Mouse (Mus musculus) olfactory bulb, adult 2 months (tissue): ENCODE results near the gene Gabrr3. TPM values are rescaled to one million over a fixed set of nuclear protein-coding genes. Genes with fewer than 3 reads are reported as not detected.
A peak's percentile ranks its signal among the peaks of the same experiment; 100 is the strongest.

Experiments used
- H3K27ac ChIP-seq: fragments of 200-500 bp; 2 replicates; pipeline ENCODE4 v1.5.1; 2012; ENCODE audit warnings: low read depth, low read length; ENCODE audit not compliant: insufficient read depth
- H3K4me1 ChIP-seq: fragments of 200-500 bp; 2 replicates; pipeline ENCODE4 v1.6.1; 2012; ENCODE audit warnings: low read length; ENCODE audit not compliant: control insufficient read depth, insufficient read depth
- H3K4me3 ChIP-seq: fragments of 200-500 bp; 2 replicates; pipeline ENCODE4 v1.5.1; 2012; ENCODE audit warnings: mild to moderate bottlenecking, low read depth, low read length, moderate library complexity; ENCODE audit not compliant: insufficient read depth
- CTCF ChIP-seq: fragments of 200-500 bp; IDR thresholded peaks from 2 replicates; pipeline ENCODE4 v1.5.1; 2012; ENCODE audit warnings: low read depth, mild to moderate bottlenecking, low read length, moderate library complexity; ENCODE audit not compliant: insufficient read depth
- POLR2A ChIP-seq: fragments of 200-500 bp; IDR thresholded peaks from 2 replicates; pipeline ENCODE4 v1.6.1; 2012; ENCODE audit warnings: mild to moderate bottlenecking, low read depth, low read length, moderate library complexity; ENCODE audit not compliant: insufficient read depth
- WGBS: fragments of 180-500 bp; shearing (Covaris S2); methylation state at CpG from one replicate; pipeline ENCODE4 v1.1.7; 2018; 5-methylcytosine and 5-hydroxymethylcytosine counted together
- polyA plus RNA-seq: library from polyadenylated mRNA; stranded (reverse); fragments of >200 nt; gene quantifications from 2 replicates; pipeline ENCODE4 v1.2.4, GENCODE M21; 2012; ENCODE audit warnings: low replicate concordance; ENCODE audit not compliant: missing spikeins, insufficient read depth, insufficient read length

Gene Gabrr3
- polyA plus RNA-seq, 1 experiment: not detected

- Histone ChIP-seq H3K27ac (no peak overlapping the region), H3K4me3 (no peak overlapping the region), H3K4me1 (no peaks in the 10 kb centered on the region)
- TF ChIP-seq POLR2A: no peak
- TF ChIP-seq CTCF: no peak
- 89% methylated on average over 4 of the region's 4 CpGs for WGBS
Observed at GRCm38 (mm10) chr16:59463567-59463966, 56.4 kb downstream of the Gabrr3 start.

- no peak overlapping the region for H3K27ac ChIP-seq
- H3K4me1 ChIP-seq: no peaks in the 10 kb centered on the region
- TF ChIP-seq CTCF (no peak), POLR2A (no peak)
- WGBS: 87% methylated on average over 6 of the region's 6 CpGs
- no peak overlapping the region for H3K4me3 ChIP-seq
Observed at GRCm38 (mm10) chr16:59463973-59464372, 56.8 kb downstream of the Gabrr3 start.

- no peak overlapping the region for H3K27ac ChIP-seq
- H3K4me1 ChIP-seq: peaks cover 7% of the 10 kb centered on the region; the same call in 1 of the 2 replicates
- no peak overlapping the region for H3K4me3 ChIP-seq
- WGBS: 87% methylated on average over 1 of the region's 1 CpGs
- TF ChIP-seq CTCF (no peak), POLR2A (no peak)
Observed at GRCm38 (mm10) chr16:59469846-59470245, 62.7 kb downstream of the Gabrr3 start.

- Histone ChIP-seq H3K27ac (no peak within 1 kb of the TSS), H3K4me1 (peaks cover 7% of the 10 kb centered on the region; the same call in 1 of the 2 replicates), H3K4me3 (peak within 1 kb of the TSS; percentile 90)
- TF ChIP-seq POLR2A: no peak; the same call in 1 of the 2 replicates
- no peak for TF ChIP-seq CTCF
- 3% methylated on average over 56 of the region's 56 CpGs for WGBS
Observed at GRCm38 (mm10) chr16:59471637-59472278, 64.6 kb downstream of the Gabrr3 start, which contains the start of gene Riox2. Gene Riox2 (plus strand): TSS chr16:59471775.

- Histone ChIP-seq H3K4me1 (peaks cover 7% of the 10 kb centered on the region; the same call in 1 of the 2 replicates), H3K27ac (no peak overlapping the region), H3K4me3 (no peak overlapping the region)
- 46% methylated on average over 6 of the region's 6 CpGs for WGBS
- TF ChIP-seq POLR2A (no peak), CTCF (no peak)
Observed at GRCm38 (mm10) chr16:59472546-59472945, 65.4 kb downstream of the Gabrr3 start.

GRCm38 (mm10) chr16:59474788-59475187 lies 67.7 kb downstream of the Gabrr3 start:
- peaks cover 7% of the 10 kb centered on the region; the same call in 1 of the 2 replicates for H3K4me1 ChIP-seq
- H3K4me3 ChIP-seq: no peak overlapping the region
- TF ChIP-seq POLR2A (no peak), CTCF (peak; percentile 48; the same call in 1 of the 2 replicates)
- H3K27ac ChIP-seq: no peak overlapping the region
- WGBS: 33% methylated on average over 1 of the region's 1 CpGs

- WGBS: 93% methylated on average over 3 of the region's 3 CpGs
- no peak for TF ChIP-seq CTCF
- TF ChIP-seq POLR2A: no peak
- Histone ChIP-seq H3K4me3 (no peak overlapping the region), H3K4me1 (no peaks in the 10 kb centered on the region), H3K27ac (no peak overlapping the region)
Observed at GRCm38 (mm10) chr16:59477955-59478354, 70.8 kb downstream of the Gabrr3 start.

GRCm38 (mm10) chr16:59487239-59487638 lies 80.1 kb downstream of the Gabrr3 start:
- no peak overlapping the region for H3K27ac ChIP-seq
- H3K4me1 ChIP-seq: no peaks in the 10 kb centered on the region
- no peak overlapping the region for H3K4me3 ChIP-seq
- 94% methylated on average over 7 of the region's 7 CpGs for WGBS
- TF ChIP-seq POLR2A (no peak), CTCF (no peak)

GRCm38 (mm10) chr16:59487975-59488548 lies 80.9 kb downstream of the Gabrr3 start:
- no peaks in the 10 kb centered on the region for H3K4me1 ChIP-seq
- H3K4me3 ChIP-seq: no peak overlapping the region
- TF ChIP-seq CTCF (no peak), POLR2A (no peak)
- 94% methylated on average over 9 of the region's 9 CpGs for WGBS
- H3K27ac ChIP-seq: no peak overlapping the region
